Mouse (Mus musculus) spleen, adult 2 months (tissue): ENCODE data around the gene Vangl2. TPM values are rescaled to one million over a fixed set of nuclear protein-coding genes. Genes with fewer than 3 reads are reported as not detected.

Source experiments
- DNase-seq, 2 experiments: peaks; one replicate each; pipeline versions ENCODE4 v3.0.0 to v3.0.0-alpha.2; 2012 to 2021; ENCODE audit warnings: low spot score in 2 of 2, low read depth in 1 of 2
- H3K27ac ChIP-seq: fragments of 200-500 bp; 2 replicates; pipeline ENCODE4 v1.5.1; 2012; ENCODE audit warnings: low read length, inconsistent platforms; ENCODE audit not compliant: insufficient read depth
- H3K27me3 ChIP-seq: fragments of 200-500 bp; 2 replicates; pipeline ENCODE4 v1.6.1; 2012; ENCODE audit warnings: mild to moderate bottlenecking, moderate library complexity, low read length, inconsistent platforms; ENCODE audit not compliant: control insufficient read depth, insufficient read depth
- H3K36me3 ChIP-seq: fragments of 200-500 bp; 2 replicates; pipeline ENCODE4 v1.6.1; 2012; ENCODE audit warnings: mild to moderate bottlenecking, low read length, inconsistent platforms; ENCODE audit not compliant: control insufficient read depth, insufficient read depth
- H3K4me1 ChIP-seq: fragments of 200-500 bp; 2 replicates; pipeline ENCODE4 v1.6.1; 2011; ENCODE audit warnings: inconsistent platforms; ENCODE audit not compliant: control insufficient read depth, insufficient read depth, insufficient read length
- H3K4me3 ChIP-seq: fragments of 200-500 bp; 2 replicates; pipeline ENCODE4 v1.5.1; 2011; ENCODE audit warnings: mild to moderate bottlenecking, inconsistent platforms; ENCODE audit not compliant: insufficient read depth, insufficient read length; ENCODE audit errors: extremely low read depth
- CTCF ChIP-seq: fragments of 200-500 bp; IDR thresholded peaks from 2 replicates; pipeline ENCODE4 v1.5.1; 2011; ENCODE audit warnings: mild to moderate bottlenecking, inconsistent platforms; ENCODE audit not compliant: insufficient read depth, insufficient read length, insufficient replicate concordance; ENCODE audit errors: extremely low read depth
- POLR2A ChIP-seq: fragments of 200-500 bp; IDR thresholded peaks from 2 replicates; pipeline ENCODE4 v1.6.1; 2011; ENCODE audit warnings: low read depth, low read length, inconsistent platforms
- WGBS: fragments of 180-500 bp; shearing (Covaris S2); methylation state at CpG from one replicate; pipeline ENCODE4 v1.1.7; 2018; 5-methylcytosine and 5-hydroxymethylcytosine counted together
- polyA plus RNA-seq: library from polyadenylated mRNA; depleted of rRNA; stranded (reverse); fragments of >200 nt; gene quantifications from 2 replicates; pipeline ENCODE4 v1.2.3, GENCODE M21; 2012

Vangl2 gene
- polyA plus RNA-seq, 1 experiment, result 3.7 TPM

GRCm38 (mm10) chr1:172001665-172002064, 26.6 kb downstream of the Vangl2 start:
- no peak for DNase-seq
- peaks cover 3% of the 10 kb centered on the region; the same call in 1 of the 2 replicates for H3K4me1 ChIP-seq
- H3K27me3 ChIP-seq, result no peaks in the 10 kb centered on the region
- no peak overlapping the region for H3K4me3 ChIP-seq
- TF ChIP-seq CTCF (no peak), POLR2A (no peak)
- H3K36me3 ChIP-seq, result no peaks in the 10 kb centered on the region
- 71% methylated on average over 12 of the region's 12 CpGs for WGBS
- H3K27ac ChIP-seq, result no peak overlapping the region

GRCm38 (mm10) chr1:172000641-172001040, 27.6 kb downstream of the Vangl2 start:
- 41% methylated on average over 3 of the region's 3 CpGs for WGBS
- Histone ChIP-seq H3K27me3 (no peaks in the 10 kb centered on the region), H3K27ac (no peak overlapping the region), H3K4me1 (peaks cover 3% of the 10 kb centered on the region; the same call in 1 of the 2 replicates), H3K36me3 (no peaks in the 10 kb centered on the region), H3K4me3 (no peak overlapping the region)
- DNase-seq, result peak; percentile 61 to 85
- TF ChIP-seq POLR2A (no peak), CTCF (peak; percentile 86)

GRCm38 (mm10) chr1:171998820-171999597, 29.2 kb downstream of the Vangl2 start:
- peaks cover 13% of the 10 kb centered on the region; the same call in 1 of the 2 replicates for H3K4me1 ChIP-seq
- no peak overlapping the region for H3K4me3 ChIP-seq
- WGBS, result 90% methylated on average over 13 of the region's 13 CpGs
- TF ChIP-seq POLR2A (no peak), CTCF (no peak)
- H3K27ac ChIP-seq, result no peak overlapping the region
- no peak for DNase-seq
- H3K36me3 ChIP-seq, result no peaks in the 10 kb centered on the region
- no peaks in the 10 kb centered on the region for H3K27me3 ChIP-seq

GRCm38 (mm10) chr1:171996701-171997100, 31.5 kb downstream of the Vangl2 start:
- TF ChIP-seq POLR2A (no peak), CTCF (no peak)
- no peaks in the 10 kb centered on the region for H3K27me3 ChIP-seq
- WGBS, result 86% methylated on average over 7 of the region's 7 CpGs
- no peak overlapping the region for H3K4me3 ChIP-seq
- DNase-seq, result no peak
- no peak overlapping the region for H3K27ac ChIP-seq
- no peaks in the 10 kb centered on the region for H3K36me3 ChIP-seq
- H3K4me1 ChIP-seq, result peaks cover 13% of the 10 kb centered on the region; the same call in 1 of the 2 replicates

GRCm38 (mm10) chr1:171994918-171995715, 33.1 kb downstream of the Vangl2 start:
- Histone ChIP-seq H3K4me3 (no peak overlapping the region), H3K27me3 (no peaks in the 10 kb centered on the region), H3K36me3 (no peaks in the 10 kb centered on the region), H3K4me1 (peaks cover 10% of the 10 kb centered on the region; the same call in 1 of the 2 replicates), H3K27ac (peak overlapping the region; percentile 66)
- 62% methylated on average over 11 of the region's 11 CpGs for WGBS
- peak in 1 of 2 experiments; percentile 42 for DNase-seq
- TF ChIP-seq POLR2A, result no peak; the same call in 1 of the 2 replicates
- TF ChIP-seq CTCF, result no peak

GRCm38 (mm10) chr1:171994501-171994900, 33.7 kb downstream of the Vangl2 start:
- Histone ChIP-seq H3K4me1 (peaks cover 10% of the 10 kb centered on the region; the same call in 1 of the 2 replicates), H3K36me3 (no peaks in the 10 kb centered on the region), H3K4me3 (no peak overlapping the region), H3K27ac (peak overlapping the region; percentile 66), H3K27me3 (no peaks in the 10 kb centered on the region)
- no peak for TF ChIP-seq CTCF
- no peak for TF ChIP-seq POLR2A
- no peak for DNase-seq
- WGBS, result 83% methylated on average over 2 of the region's 2 CpGs
